ENCODE assay signal across 25 mouse cellular contexts in the genomic region with DNA sequence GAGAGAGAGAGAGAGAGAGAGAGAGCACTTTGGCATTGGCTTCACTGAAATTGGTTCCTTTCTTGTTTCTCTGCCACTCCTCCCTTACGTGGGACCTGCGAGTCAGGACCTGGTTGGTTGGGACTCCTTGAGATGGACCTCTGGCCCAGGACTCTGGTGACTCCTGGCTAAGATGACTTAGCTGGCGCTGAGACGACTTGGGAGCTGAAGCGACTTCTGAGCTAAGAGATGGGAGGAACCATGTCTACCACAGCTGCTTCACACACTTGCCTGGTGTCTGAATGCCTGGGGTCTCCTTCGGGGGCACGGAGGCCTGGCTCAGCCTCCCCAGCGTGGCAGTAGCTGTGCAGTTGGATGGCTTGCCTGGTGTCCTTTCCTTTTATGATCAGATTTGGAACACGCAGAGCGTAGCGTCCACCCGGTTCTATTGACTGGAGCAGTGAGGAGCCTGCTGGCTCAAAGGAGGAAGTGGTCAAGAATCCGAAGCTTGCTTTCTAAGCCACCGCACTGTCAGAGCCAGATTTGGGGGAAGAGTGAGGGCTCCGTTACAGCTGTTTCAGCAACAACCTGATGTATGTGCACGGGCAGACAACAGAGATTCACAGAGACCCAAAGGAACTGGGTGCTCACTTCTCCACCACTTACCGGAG. TPM values are rescaled to one million over a fixed set of nuclear protein-coding genes. Genes with fewer than 3 reads are reported as not detected.
DNase-seq lines count a peak whose midpoint lies in the region; ATAC-seq and TF ChIP-seq lines count a peak whose summit lies in the region.
"Had no signal": no experiment of that assay in that cellular context is flagged by ENCODE, and none has a peak within 500 bp of the region (broad histone marks: within the 10 kb centered on the region; RNA-seq: fewer than 3 reads in every experiment).

No protein-coding gene starts in this region.

- H3K79me2 ChIP-seq in macrophage (ENCODE audit: inconsistent target) = no peaks in the 10 kb centered on the region

- H3K4me2 ChIP-seq in lung, postnatal 0 days (replicated peaks; ENCODE audit: low read depth, low read length) = no peak overlapping the region
- H3K4me2 ChIP-seq: embryonic facial prominence, embryonic 13.5 days; forebrain, embryonic 15.5 days; heart, embryonic 13.5 days; hindbrain, embryonic 13.5 days; lung, embryonic 15.5 days; midbrain, embryonic 15.5 days had no signal

- WGBS in lung, postnatal 0 days = 85% methylated on average over 17 of the region's 17 CpGs
- WGBS in macrophage (ENCODE audit: missing documents) = 25% methylated on average over 17 of the region's 17 CpGs
- 85% methylated on average over 17 of the region's 17 CpGs for WGBS in small intestine, adult 2 months

- no peak for TF ChIP-seq EP300 in lung, postnatal 0 days (IDR thresholded peaks at IDR 0.05)

- TF ChIP-seq CTCF in lung, postnatal 0 days (IDR thresholded peaks at IDR 0.05) = no peak
- no peak for TF ChIP-seq CTCF in small intestine, adult 2 months (IDR thresholded peaks at IDR 0.05; ENCODE audit: extremely low read depth, insufficient read length, insufficient replicate concordance, low read depth, low read length)

- no peaks in the 10 kb centered on the region for H3K9me3 ChIP-seq in lung, postnatal 0 days (ENCODE audit: low read length)
- H3K9me3 ChIP-seq: embryonic facial prominence, embryonic 13.5 days; forebrain, embryonic 15.5 days; hindbrain, embryonic 13.5 days; lung, embryonic 15.5 days; midbrain, embryonic 15.5 days had no signal

- no peak overlapping the region for H3K9ac ChIP-seq in lung, postnatal 0 days (replicated peaks; ENCODE audit: low read depth)
- H3K9ac ChIP-seq: embryonic facial prominence, embryonic 13.5 days; forebrain, embryonic 15.5 days; heart, embryonic 13.5 days; hindbrain, embryonic 13.5 days; liver, embryonic 14.5 days; lung, embryonic 15.5 days; midbrain, embryonic 15.5 days had no signal

- TF ChIP-seq POLR2A in small intestine, adult 2 months (IDR thresholded peaks at IDR 0.05; ENCODE audit: low read depth, low read length) = no peak

- no peak overlapping the region for H3K4me3 ChIP-seq in lung, postnatal 0 days (ENCODE audit: low read depth, low read length)
- peak overlapping the region; percentile 20 for H3K4me3 ChIP-seq in macrophage (ENCODE audit: inconsistent target)
- peak overlapping the region; percentile 16; the same call in 1 of the 2 replicates for H3K4me3 ChIP-seq in small intestine, adult 2 months (ENCODE audit: low read depth, low read length)
- H3K4me3 ChIP-seq: embryonic facial prominence, embryonic 13.5 days; forebrain, embryonic 15.5 days; heart, embryonic 13.5 days; hindbrain, embryonic 13.5 days; lung, embryonic 15.5 days; midbrain, embryonic 15.5 days had no signal

- no peaks in the 10 kb centered on the region for H3K27me3 ChIP-seq in lung, postnatal 0 days (replicated peaks; ENCODE audit: insufficient read depth, low read length)
- no peaks in the 10 kb centered on the region for H3K27me3 ChIP-seq in small intestine, adult 2 months (ENCODE audit: control insufficient read depth, insufficient read depth, low read length)
- H3K27me3 ChIP-seq: embryonic facial prominence, embryonic 13.5 days; forebrain, embryonic 15.5 days; heart, embryonic 13.5 days; hindbrain, embryonic 13.5 days; lung, embryonic 15.5 days; midbrain, embryonic 15.5 days had no signal

- no peak overlapping the region for H3K27ac ChIP-seq in lung, postnatal 0 days (ENCODE audit: low read length)
- peak overlapping the region; percentile 92 for H3K27ac ChIP-seq in macrophage
- 0 out of 2 replicates have a peak overlapping the region, but pooled peaks have one; percentile 36 for H3K27ac ChIP-seq in small intestine, adult 2 months (ENCODE audit: insufficient read depth, low read depth, low read length)
- H3K27ac ChIP-seq: embryonic facial prominence, embryonic 13.5 days; forebrain, embryonic 15.5 days; heart, embryonic 13.5 days; hindbrain, embryonic 13.5 days; liver, embryonic 14.5 days; lung, embryonic 15.5 days; midbrain, embryonic 15.5 days; stomach, postnatal 0 days had no signal

- H3K4me1 ChIP-seq in lung, postnatal 0 days (ENCODE audit: insufficient read depth, low read depth, low read length) = no peaks in the 10 kb centered on the region
- no peaks in the 10 kb centered on the region for H3K4me1 ChIP-seq in small intestine, adult 2 months (ENCODE audit: control insufficient read depth, insufficient read depth, insufficient read length, low read length)
- H3K4me1 ChIP-seq: embryonic facial prominence, embryonic 13.5 days; forebrain, embryonic 15.5 days; heart, embryonic 13.5 days; hindbrain, embryonic 13.5 days; lung, embryonic 15.5 days; midbrain, embryonic 15.5 days had no signal

- peak; percentile 23 for DNase-seq in lung, postnatal 0 days (ENCODE audit: low spot score)
- DNase-seq in lung, postnatal 10 days = no peak
- peak; percentile 27 for DNase-seq in brain, adult 2 months (ENCODE audit: low read depth, low spot score)
- no peak for DNase-seq in urinary bladder, adult 2 months (ENCODE audit: low spot score)
- no peak for DNase-seq in c-Kit-positive CD71-positive TER-119-positive erythroid progenitor cells, embryonic 14.5 days (ENCODE audit: low spot score)
- DNase-seq: adrenal gland, postnatal 14 days; cerebellum, adult 18-20 months; cerebellum, postnatal 25 days; embryo, embryonic 11 days; gastrocnemius, postnatal 10 days; heart, postnatal 14 days; kidney, adult 8-10 months; kidney, postnatal 10 days; thymus, adult 2 months had no signal

- no peak for ATAC-seq in lung, postnatal 0 days
- ATAC-seq: forebrain, embryonic 15.5 days; midbrain, embryonic 15.5 days had no signal

- H3K36me3 ChIP-seq in lung, postnatal 0 days (ENCODE audit: insufficient read depth, low read length) = no peaks in the 10 kb centered on the region
- no peaks in the 10 kb centered on the region for H3K36me3 ChIP-seq in macrophage (ENCODE audit: inconsistent target)
- H3K36me3 ChIP-seq in small intestine, adult 2 months (ENCODE audit: control insufficient read depth, insufficient read depth, low read length) = no peaks in the 10 kb centered on the region
- H3K36me3 ChIP-seq: embryonic facial prominence, embryonic 13.5 days; forebrain, embryonic 15.5 days; heart, embryonic 13.5 days; hindbrain, embryonic 13.5 days; lung, embryonic 15.5 days; midbrain, embryonic 15.5 days had no signal

RNA-seq across cellular contexts. Expression of a gene that starts 11.6 kb away (rescaled TPM):
- polyA plus RNA-seq in lung, postnatal 0 days (2015; fragmentation: Nextera tagmentation; extraction: Ambion mirVana) = 2.9 and 3.2 TPM in 2 replicates
- 10 to 100 TPM in 9 of 26 experiments, 1 to 10 TPM in 17; 1.6 to 24.1 (median 8.0) TPM for total RNA-seq in macrophage (2018; cell fraction: chromatin; rRNA removed)
- total RNA-seq in macrophage (2018; cell fraction: cytosol; rRNA removed) = 10 to 100 TPM in 1 of 26 experiments, 1 to 10 TPM in 25; 2.0 to 10.7 (median 4.3) TPM
- 10 to 100 TPM in 9 of 26 experiments, 1 to 10 TPM in 17; 2.1 to 17.3 (median 7.2) TPM for total RNA-seq in macrophage (2018; cell fraction: nucleus; rRNA removed)
- polyA plus RNA-seq in macrophage (2018) = 5.1 to 6.6 TPM (median 6.3 TPM) in 3 replicates
- 18.0 and 28.3 TPM in 2 replicates for polyA plus RNA-seq in small intestine, adult 2 months (2012; rRNA removed)
- 3.7 and 3.9 TPM in 2 replicates for polyA plus RNA-seq in urinary bladder, adult 2 months (2012; rRNA removed)

RNA-seq across cellular contexts. Expression of a gene that starts 22.9 kb away (rescaled TPM):
- 1.4 TPM in 2 replicates for polyA plus RNA-seq in lung, postnatal 0 days (2015; fragmentation: Nextera tagmentation; extraction: Ambion mirVana)
- total RNA-seq in macrophage (2018; cell fraction: chromatin; rRNA removed) = 10 to 100 TPM in 8 of 26 experiments, 1 to 10 TPM in 16, under 1 TPM in 2; 0.36 to 23.6 (median 6.5) TPM
- total RNA-seq in macrophage (2018; cell fraction: cytosol; rRNA removed) = 1 to 10 TPM in 25 of 26 experiments, under 1 TPM in 1; 0.96 to 4.8 (median 2.2) TPM
- total RNA-seq in macrophage (2018; cell fraction: nucleus; rRNA removed) = 10 to 100 TPM in 1 of 26 experiments, 1 to 10 TPM in 20, under 1 TPM in 5; 0.44 to 10.4 (median 2.2) TPM
- 1.4 to 3.3 TPM (median 2.7 TPM) in 3 replicates for polyA plus RNA-seq in macrophage (2018)
- polyA plus RNA-seq in small intestine, adult 2 months (2012; rRNA removed) = 2.5 and 3.0 TPM in 2 replicates
- 4.9 and 5.9 TPM in 2 replicates for polyA plus RNA-seq in urinary bladder, adult 2 months (2012; rRNA removed)
- total RNA-seq: neutrophil, adult 5-6 weeks had no signal

Comparison
In these comparisons a context has a peak if more than half of its experiments do, and no peak if none do; other contexts are left out.
1. DNase-seq: peak in lung, postnatal 0 days (single experiment) and brain, adult 2 months (single experiment); none in lung, postnatal 10 days (single experiment), urinary bladder, adult 2 months (single experiment) and c-Kit-positive CD71-positive TER-119-positive erythroid progenitor cells, embryonic 14.5 days (single experiment).